Mouse (Mus musculus) thymus, adult 2 months (tissue): ENCODE data around the gene Tcf12. TPM values are rescaled to one million over a fixed set of nuclear protein-coding genes. Genes with fewer than 3 reads are reported as not detected.

Source experiments
- DNase-seq: peaks from one replicate; pipeline ENCODE4 v3.0.0; 2021
- H3K27ac ChIP-seq: fragments of 200-500 bp; 2 replicates; pipeline ENCODE4 v1.5.1; 2012; ENCODE audit warnings: low read length, control low read depth; ENCODE audit not compliant: control insufficient read depth, insufficient read depth
- H3K27me3 ChIP-seq: fragments of 200-500 bp; 2 replicates; pipeline ENCODE4 v1.6.1; 2012; ENCODE audit warnings: mild to moderate bottlenecking, low read length, moderate library complexity, mixed read lengths; ENCODE audit not compliant: control insufficient read depth, insufficient read depth
- H3K36me3 ChIP-seq: fragments of 200-500 bp; 2 replicates; pipeline ENCODE4 v1.6.1; 2012; ENCODE audit warnings: mild to moderate bottlenecking, low read length, moderate library complexity; ENCODE audit not compliant: control insufficient read depth, insufficient read depth
- H3K4me1 ChIP-seq: fragments of 200-500 bp; replicated peaks from 2 replicates; pipeline ENCODE4 v1.6.1; 2012; ENCODE audit warnings: low read length; ENCODE audit not compliant: control insufficient read depth, insufficient read depth
- H3K4me3 ChIP-seq: fragments of 200-500 bp; 2 replicates; pipeline ENCODE4 v1.5.1; 2012; ENCODE audit warnings: mild to moderate bottlenecking, low read length, control low read depth, moderate library complexity; ENCODE audit not compliant: control insufficient read depth, insufficient read depth
- CTCF ChIP-seq: fragments of 200-500 bp; IDR thresholded peaks from 2 replicates; pipeline ENCODE4 v1.5.1; 2012; ENCODE audit warnings: mild to moderate bottlenecking, control low read depth, low read length, moderate library complexity, borderline replicate concordance; ENCODE audit not compliant: control insufficient read depth, poor library complexity, insufficient read depth; ENCODE audit errors: extremely low read depth
- POLR2A ChIP-seq: fragments of 200-500 bp; IDR thresholded peaks from 2 replicates; pipeline ENCODE4 v1.6.1; 2012; ENCODE audit warnings: mild to moderate bottlenecking, low read length, control low read depth, moderate library complexity; ENCODE audit not compliant: control insufficient read depth, poor library complexity, insufficient read depth; ENCODE audit errors: extremely low read depth
- WGBS: fragments of 180-500 bp; shearing (Covaris S2); methylation state at CpG from one replicate; pipeline ENCODE4 v1.1.7; 2018; 5-methylcytosine and 5-hydroxymethylcytosine counted together
- polyA plus RNA-seq: library from polyadenylated mRNA; depleted of rRNA; stranded (reverse); fragments of >200 nt; gene quantifications from 2 replicates; pipeline ENCODE4 v1.2.3, GENCODE M21; 2012; rRNA removed

Gene Tcf12
- polyA plus RNA-seq, 1 experiment: 416 TPM

DNA sequence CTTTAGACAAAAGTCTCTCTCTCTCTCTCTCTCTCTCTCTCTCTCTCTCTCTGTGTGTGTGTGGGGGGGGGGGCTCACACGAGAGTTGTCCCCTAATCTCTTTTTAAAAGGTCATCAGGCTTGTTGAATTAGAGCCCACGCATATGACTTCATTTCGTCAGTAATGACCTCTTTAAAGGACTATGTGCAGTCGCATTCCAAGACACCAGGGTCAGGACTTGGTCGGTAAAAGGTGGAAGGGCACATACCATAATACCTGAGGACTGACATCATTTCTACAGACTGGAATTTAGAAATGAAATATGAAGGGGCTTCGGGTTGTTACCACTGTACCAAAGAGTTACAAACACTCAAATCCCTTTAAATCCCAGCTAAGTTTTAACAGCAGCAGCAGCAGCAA lies 307.6 kb downstream of the Tcf12 start:
- no peak overlapping the region for H3K4me3 ChIP-seq
- TF ChIP-seq CTCF (no peak), POLR2A (no peak)
- no peak for DNase-seq
- 88% methylated on average over 6 of the region's 6 CpGs for WGBS
- H3K4me1 ChIP-seq: no peaks in the 10 kb centered on the region
- H3K36me3 ChIP-seq: no peaks in the 10 kb centered on the region
- H3K27ac ChIP-seq: no peak overlapping the region
- no peaks in the 10 kb centered on the region; the same call in 1 of the 2 replicates for H3K27me3 ChIP-seq

DNA sequence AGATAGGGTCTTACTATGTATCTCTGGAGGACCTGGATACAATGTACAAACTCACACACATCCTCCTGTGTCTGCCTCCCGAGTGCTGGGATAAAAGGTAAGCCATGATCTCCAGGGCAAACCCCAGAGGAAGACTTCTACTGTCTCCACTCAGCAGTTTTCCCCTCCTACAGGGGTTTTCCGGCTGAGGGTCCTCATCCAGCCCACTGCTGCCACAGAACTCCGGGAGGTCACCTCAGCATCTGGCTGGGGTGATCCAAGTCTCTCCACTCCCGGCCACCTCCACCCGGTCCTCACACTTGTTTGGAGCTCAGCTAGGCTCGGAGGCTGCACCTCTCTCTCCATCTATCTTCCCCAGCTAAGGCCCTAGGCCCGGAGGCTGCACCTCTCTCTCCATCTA lies 308.4 kb downstream of the Tcf12 start:
- DNase-seq: no peak
- no peaks in the 10 kb centered on the region for H3K36me3 ChIP-seq
- no peaks in the 10 kb centered on the region for H3K4me1 ChIP-seq
- H3K27me3 ChIP-seq: no peaks in the 10 kb centered on the region; the same call in 1 of the 2 replicates
- H3K27ac ChIP-seq: no peak overlapping the region
- WGBS: 89% methylated on average over 7 of the region's 7 CpGs
- TF ChIP-seq CTCF: no peak
- no peak for TF ChIP-seq POLR2A
- no peak overlapping the region for H3K4me3 ChIP-seq

DNA sequence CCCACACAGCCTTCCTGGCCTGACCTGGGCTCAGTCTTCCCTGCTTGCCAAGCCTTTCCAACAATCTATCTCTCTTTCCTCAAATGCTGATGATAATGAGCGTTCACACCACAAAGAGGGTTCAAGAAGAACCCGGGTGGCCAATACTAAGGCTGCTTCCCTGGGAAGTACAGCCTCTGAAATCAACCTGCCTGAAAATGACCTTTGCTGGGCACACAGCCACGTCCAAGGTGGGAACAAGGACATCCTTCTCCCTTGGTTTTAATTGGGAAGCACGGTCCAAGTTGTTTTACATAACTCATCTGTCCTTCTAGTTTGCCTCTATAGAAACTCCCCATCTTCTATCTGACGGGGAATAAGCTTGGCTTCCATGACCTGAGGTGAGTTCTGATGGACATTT lies 312.1 kb downstream of the Tcf12 start:
- 94% methylated on average over 5 of the region's 5 CpGs for WGBS
- H3K4me1 ChIP-seq: no peaks in the 10 kb centered on the region
- no peaks in the 10 kb centered on the region for H3K36me3 ChIP-seq
- DNase-seq: no peak
- no peaks in the 10 kb centered on the region; the same call in 1 of the 2 replicates for H3K27me3 ChIP-seq
- H3K27ac ChIP-seq: no peak overlapping the region
- H3K4me3 ChIP-seq: no peak overlapping the region
- no peak for TF ChIP-seq CTCF
- no peak for TF ChIP-seq POLR2A

GRCm38 (mm10) chr9:71798176-71798575 lies 313.5 kb downstream of the Tcf12 start:
- WGBS: 91% methylated on average over 5 of the region's 5 CpGs
- H3K27ac ChIP-seq: no peak overlapping the region
- no peaks in the 10 kb centered on the region for H3K4me1 ChIP-seq

More at GRCm38 (mm10) chr9:71798176-71798575, 313.5 kb downstream of the Tcf12 start:
- H3K36me3 ChIP-seq: no peaks in the 10 kb centered on the region
- DNase-seq: no peak
- no peak for TF ChIP-seq POLR2A
- no peak for TF ChIP-seq CTCF
- no peaks in the 10 kb centered on the region; the same call in 1 of the 2 replicates for H3K27me3 ChIP-seq
- H3K4me3 ChIP-seq: no peak overlapping the region

Other genes with a start within 250 kb of the Tcf12 start
- 38.4 and 38.7 TPM in 2 replicates for gene Zfp280d, start 163.0 kb upstream of the Tcf12 start, polyA plus RNA-seq